12 mouse cellular contexts compared by ENCODE assay signal in the genomic region with DNA sequence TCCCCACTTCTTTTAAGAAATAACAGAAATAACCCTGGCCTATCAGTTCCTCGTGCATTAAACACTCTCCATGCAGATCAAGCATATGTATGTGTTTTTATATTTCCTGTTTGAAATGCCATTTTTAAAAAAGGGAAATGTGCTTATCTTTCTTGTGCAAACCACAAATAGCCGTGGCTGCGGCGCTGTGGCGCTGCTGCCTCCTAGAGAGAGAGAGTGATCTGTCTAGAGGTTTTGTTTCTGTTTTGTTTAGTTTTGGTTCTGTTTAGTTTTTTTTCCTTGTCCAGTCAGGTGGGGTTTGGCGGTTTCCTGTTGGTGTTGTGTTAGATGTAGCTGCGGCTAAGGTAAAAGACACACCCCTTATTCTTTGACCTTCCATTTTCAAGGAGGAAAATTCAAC. TPM values are rescaled to one million over a fixed set of nuclear protein-coding genes. Genes with fewer than 3 reads are reported as not detected.
DNase-seq lines count a peak whose midpoint lies in the region; ATAC-seq and TF ChIP-seq lines count a peak whose summit lies in the region.
"Had no signal": no experiment of that assay in that cellular context is flagged by ENCODE, and none has a peak within 500 bp of the region (broad histone marks: within the 10 kb centered on the region; RNA-seq: fewer than 3 reads in every experiment).

No protein-coding gene starts in this region.

- H3K4me1 ChIP-seq in forebrain, postnatal 0 days (ENCODE audit: insufficient read depth), result no peaks in the 10 kb centered on the region
- H3K4me1 ChIP-seq in forebrain, embryonic 12.5 days, result no peaks in the 10 kb centered on the region
- H3K4me1 ChIP-seq in liver, postnatal 0 days (ENCODE audit: insufficient read depth), result peaks cover 16% of the 10 kb centered on the region
- H3K4me1 ChIP-seq: hindbrain, embryonic 15.5 days; limb, embryonic 12.5 days; neural tube, embryonic 15.5 days had no signal

- 79% methylated on average over 7 of the region's 7 CpGs for WGBS in forebrain, postnatal 0 days
- 88% methylated on average over 7 of the region's 7 CpGs for WGBS in forebrain, embryonic 12.5 days
- WGBS in liver, postnatal 0 days (ENCODE audit: insufficient replicate concordance), result 13% methylated on average over 7 of the region's 7 CpGs

- H3K36me3 ChIP-seq in forebrain, postnatal 0 days (ENCODE audit: insufficient read depth), result no peaks in the 10 kb centered on the region
- H3K36me3 ChIP-seq in forebrain, embryonic 12.5 days (replicated peaks), result no peaks in the 10 kb centered on the region
- H3K36me3 ChIP-seq in liver, postnatal 0 days (replicated peaks; ENCODE audit: insufficient read depth, low read length), result no peaks in the 10 kb centered on the region
- H3K36me3 ChIP-seq: hindbrain, embryonic 15.5 days; limb, embryonic 12.5 days; neural tube, embryonic 15.5 days had no signal

- no peak overlapping the region for H3K27ac ChIP-seq in forebrain, postnatal 0 days (ENCODE audit: low read depth, low read length)
- no peak overlapping the region for H3K27ac ChIP-seq in forebrain, embryonic 12.5 days
- peak overlapping the region; percentile 73 for H3K27ac ChIP-seq in liver, postnatal 0 days (ENCODE audit: low read depth)
- H3K27ac ChIP-seq: hindbrain, embryonic 15.5 days; limb, embryonic 12.5 days; neural tube, embryonic 15.5 days had no signal

- no peak overlapping the region for H3K4me3 ChIP-seq in forebrain, postnatal 0 days (ENCODE audit: low read depth, low read length)
- H3K4me3 ChIP-seq in forebrain, embryonic 12.5 days (replicated peaks), result no peak overlapping the region
- no peak overlapping the region for H3K4me3 ChIP-seq in liver, postnatal 0 days (ENCODE audit: low read depth, low read length)
- H3K4me3 ChIP-seq: hindbrain, embryonic 15.5 days; limb, embryonic 12.5 days; neural tube, embryonic 15.5 days had no signal

- no peak overlapping the region for H3K4me2 ChIP-seq in forebrain, postnatal 0 days (ENCODE audit: low read depth)
- no peak overlapping the region for H3K4me2 ChIP-seq in forebrain, embryonic 12.5 days
- H3K4me2 ChIP-seq in liver, postnatal 0 days (ENCODE audit: low read depth, low read length), result peak overlapping the region; percentile 20
- H3K4me2 ChIP-seq: hindbrain, embryonic 15.5 days; limb, embryonic 12.5 days; neural tube, embryonic 15.5 days had no signal

- peak; percentile 11 for DNase-seq in forebrain, postnatal 0 days
- peak; percentile 27 for DNase-seq in brain, adult 2 months (ENCODE audit: low read depth, low spot score)
- peak; percentile 63 for DNase-seq in liver, postnatal 0 days
- DNase-seq in spleen, postnatal 10 days (ENCODE audit: low spot score in 2 of 2), result peak; percentile 40 to 79
- no peak for DNase-seq in cerebellum, adult 9-11 months
- no peak for DNase-seq in ovary, postnatal 14 days (ENCODE audit: low spot score)
- no peak for DNase-seq in left cerebral cortex, adult 8-10 months (ENCODE audit: low spot score in 2 of 2)

- peak; percentile 83 for TF ChIP-seq EP300 in liver, postnatal 0 days (IDR thresholded peaks at IDR 0.05; ENCODE audit: low read depth)

- ATAC-seq in forebrain, postnatal 0 days, result no peak
- ATAC-seq in forebrain, embryonic 12.5 days (ENCODE audit: low FRiP score), result no peak
- peak; percentile 78 for ATAC-seq in liver, postnatal 0 days
- ATAC-seq: forebrain, embryonic 16.5 days had no signal

- H3K27me3 ChIP-seq in forebrain, postnatal 0 days (ENCODE audit: insufficient read depth, low read length), result no peaks in the 10 kb centered on the region
- H3K27me3 ChIP-seq in forebrain, embryonic 12.5 days, result no peaks in the 10 kb centered on the region
- no peaks in the 10 kb centered on the region for H3K27me3 ChIP-seq in liver, postnatal 0 days (ENCODE audit: insufficient read depth, low read length)
- H3K27me3 ChIP-seq: hindbrain, embryonic 15.5 days; limb, embryonic 12.5 days; neural tube, embryonic 15.5 days had no signal

- TF ChIP-seq CTCF in forebrain, postnatal 0 days (IDR thresholded peaks at IDR 0.05; ENCODE audit: low read depth), result 0 out of 2 replicates have a peak, but pooled peaks have one; percentile 5
- peak; percentile 70 for TF ChIP-seq CTCF in liver, postnatal 0 days (IDR thresholded peaks at IDR 0.05; ENCODE audit: low read depth)

- no peaks in the 10 kb centered on the region for H3K9me3 ChIP-seq in forebrain, postnatal 0 days (ENCODE audit: low read length)
- no peaks in the 10 kb centered on the region for H3K9me3 ChIP-seq in forebrain, embryonic 12.5 days
- no peaks in the 10 kb centered on the region for H3K9me3 ChIP-seq in liver, postnatal 0 days (ENCODE audit: low read length)
- H3K9me3 ChIP-seq: hindbrain, embryonic 15.5 days; limb, embryonic 12.5 days; neural tube, embryonic 15.5 days had no signal

- no peak overlapping the region for H3K9ac ChIP-seq in forebrain, postnatal 0 days
- no peak overlapping the region for H3K9ac ChIP-seq in forebrain, embryonic 12.5 days
- H3K9ac ChIP-seq in liver, postnatal 0 days (replicated peaks), result peak overlapping the region; percentile 31; the same call in 1 of the 2 replicates
- H3K9ac ChIP-seq: hindbrain, embryonic 15.5 days; limb, embryonic 12.5 days; neural tube, embryonic 15.5 days had no signal

RNA-seq across cellular contexts. Expression of a gene that starts 12.3 kb away (rescaled TPM):
- 10.5 and 12.1 TPM in 2 replicates for total RNA-seq in forebrain, postnatal 0 days (2014; rRNA removed)
- 8.7 and 9.2 TPM in 2 replicates for polyA plus RNA-seq in forebrain, postnatal 0 days (2015; fragmentation: Nextera tagmentation; extraction: Ambion mirVana)
- polyA plus RNA-seq in forebrain, embryonic 12.5 days (2016; fragmentation: Nextera tagmentation; extraction: Ambion mirVana), result 38.1 and 39.2 TPM in 2 replicates
- 2.5 and 2.9 TPM in 2 replicates for polyA plus RNA-seq in liver, postnatal 0 days (2015; fragmentation: Nextera tagmentation; extraction: Ambion mirVana)
- 1 to 10 TPM; 6.4 to 7.8 (median 7.2) TPM for total RNA-seq in left cerebral cortex, adult 8-10 months (2022)

Comparison
In these comparisons a context has a peak if more than half of its experiments do, and no peak if none do; other contexts are left out.
1. DNase-seq: peak in forebrain, postnatal 0 days (single experiment), brain, adult 2 months (single experiment), liver, postnatal 0 days (single experiment) and spleen, postnatal 10 days (2 of 2); none in cerebellum, adult 9-11 months (single experiment), ovary, postnatal 14 days (single experiment) and left cerebral cortex, adult 8-10 months (0 of 2).